Mouse (Mus musculus) adrenal gland, postnatal 25 days (tissue): Measurements from ENCODE around the gene Psmb1. TPM values are rescaled to one million over a fixed set of nuclear protein-coding genes. Genes with fewer than 3 reads are reported as not detected.
"Not testable (repeated sequence)": the region's sequence is repeated elsewhere in the genome, so short reads cannot be mapped to it uniquely, and the experiment has no call there.

Experiments
- DNase-seq: peaks from one replicate; pipeline ENCODE4 v3.0.0; 2021; ENCODE audit warnings: mixed read lengths
- long read RNA-seq: library from polyadenylated mRNA; stranded (forward); transcript quantifications from one replicate; pipeline ENCODE4 v2.0.0, GENCODE M21; 2021
- total RNA-seq: library from RNA; stranded (reverse); gene quantifications from 2 replicates; pipeline ENCODE4 v1.2.3, GENCODE M21; 2021

The Psmb1 gene
- total RNA-seq = 167 and 189 TPM in 2 replicates
- long read RNA-seq, transcript Psmb1-201 (6 exons, 1,758 nt) = major isoform, 195 of 210 reads
- long read RNA-seq, partial matches to known transcripts = 11 of 210 reads
- long read RNA-seq, other reads (novel, unspliced or antisense) = 4 of 210 reads

DNA sequence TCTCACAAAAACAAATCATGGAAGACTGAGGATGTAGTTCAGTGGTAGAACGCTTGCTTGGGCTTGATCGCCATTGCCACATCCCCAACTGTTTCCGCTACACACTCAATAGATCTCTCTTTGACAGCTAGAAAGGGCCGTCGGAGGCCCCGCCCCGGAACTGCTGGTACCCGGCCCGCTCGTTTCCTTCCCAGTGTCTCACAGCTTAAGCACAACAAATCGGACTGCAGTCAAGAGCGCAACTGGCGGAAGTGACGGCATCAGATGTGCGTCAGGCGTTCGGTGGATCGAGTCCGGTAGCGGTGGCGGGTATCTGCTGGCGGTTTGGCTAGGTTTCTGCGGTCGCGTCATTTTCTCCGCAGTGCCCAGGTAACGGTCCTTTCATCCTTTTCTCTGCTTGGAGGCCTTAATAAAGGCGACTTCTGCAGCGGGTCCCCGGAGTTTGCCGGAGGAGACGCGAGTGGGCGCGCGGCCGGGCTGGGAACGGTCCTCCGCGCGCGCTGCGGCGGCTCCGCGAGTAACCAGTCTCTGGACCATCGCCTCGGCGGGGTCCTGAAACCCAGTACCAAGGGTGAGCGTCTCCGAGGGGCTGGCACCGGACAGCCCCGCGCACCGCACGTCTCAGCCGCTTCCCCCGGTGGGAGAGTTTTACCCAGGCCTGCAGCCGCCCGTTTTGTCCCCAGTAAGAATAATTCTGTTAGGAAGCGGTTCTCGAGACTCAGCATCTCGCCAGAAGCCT, at the start of gene Psmb1, which contains the start of gene Tbp:
TSS of gene Psmb1 (minus strand) at position 96 of the 739 bp plus-strand sequence.
TSS of gene Tbp (plus strand) at position 233 of the 739 bp plus-strand sequence.
- peak; percentile 95 for DNase-seq

DNA sequence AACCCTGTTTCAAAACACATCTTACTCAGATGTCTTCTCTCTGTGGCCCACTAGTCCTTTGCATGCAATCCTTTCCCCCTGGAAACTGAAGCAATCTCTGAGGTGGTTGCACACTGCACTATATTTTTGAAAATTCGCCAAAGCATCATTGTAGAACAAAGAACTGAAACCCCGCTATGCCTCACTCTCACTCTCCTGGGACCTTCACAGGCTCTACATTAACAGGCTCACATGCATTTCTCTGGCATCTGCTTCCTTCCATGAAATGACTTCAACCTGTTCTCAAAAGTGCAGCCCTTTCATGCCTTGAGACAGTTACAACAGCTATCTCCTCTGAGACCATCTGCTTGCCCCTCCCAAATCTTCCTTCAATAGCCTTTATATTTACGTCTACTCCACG, 46.9 kb upstream of the Psmb1 start:
- DNase-seq = no peak

DNA sequence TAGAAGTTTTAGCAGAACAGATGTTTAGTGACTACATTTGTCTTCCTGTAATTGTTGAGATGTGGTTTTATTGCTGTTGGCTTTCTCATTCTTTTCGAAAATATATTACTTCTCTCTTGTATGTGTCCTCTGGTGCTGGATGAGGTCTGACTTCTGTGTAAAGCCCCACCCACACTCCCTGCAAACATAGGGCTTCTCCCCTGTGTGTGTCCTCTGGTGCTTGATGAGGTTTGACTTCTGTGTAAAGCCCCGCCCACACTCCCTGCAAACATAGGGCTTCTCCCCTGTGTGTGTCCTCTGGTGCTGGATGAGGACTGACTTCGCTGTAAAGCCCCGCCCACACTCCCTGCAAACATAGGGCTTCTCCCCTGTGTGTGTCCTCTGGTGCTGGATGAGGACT, 44.3 kb upstream of the Psmb1 start:
- DNase-seq = not testable (repeated sequence)

DNA sequence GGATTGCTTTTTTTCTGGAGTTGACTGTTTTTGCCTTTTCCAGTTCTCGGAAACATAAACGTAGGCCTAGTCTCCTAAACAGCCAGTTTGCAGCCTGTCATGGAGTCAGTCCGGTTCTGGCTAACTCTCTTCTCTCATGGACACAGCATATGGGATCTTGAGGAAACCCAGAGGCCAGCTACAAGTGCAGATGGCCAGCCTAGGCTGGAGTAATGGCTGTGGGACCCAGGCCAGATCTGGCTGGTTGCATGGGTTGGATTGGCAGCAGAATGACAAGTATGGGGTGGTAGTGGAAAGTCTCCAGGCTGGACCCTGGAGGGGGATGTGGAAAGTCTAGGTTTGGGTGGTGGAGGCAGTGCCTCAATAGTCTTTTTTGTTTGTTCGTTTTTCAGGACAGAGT, 40.8 kb upstream of the Psmb1 start:
- no peak for DNase-seq

DNA sequence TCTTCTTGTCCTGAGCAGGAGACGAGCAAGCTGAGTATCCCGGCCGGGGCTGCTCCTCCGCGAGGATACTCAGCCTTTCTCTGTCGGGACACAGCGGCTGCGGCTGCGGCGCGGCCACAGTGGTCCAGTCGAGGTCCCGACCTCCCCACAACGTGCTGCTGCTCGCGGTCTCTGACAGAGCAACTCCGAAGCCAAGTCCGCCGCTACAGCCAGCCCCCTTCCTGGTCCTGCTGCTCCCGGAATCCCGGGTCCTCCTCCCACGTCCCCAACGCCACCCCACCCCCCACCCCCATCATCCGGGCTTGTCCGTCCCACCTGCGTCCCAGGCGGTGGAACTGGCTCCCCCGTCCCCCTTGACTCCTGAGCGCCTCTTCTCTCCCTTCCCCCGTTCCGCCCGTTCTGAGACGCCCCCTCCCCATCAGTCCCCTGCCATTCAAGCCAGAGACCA, 36.9 kb upstream of the Psmb1 start:
- DNase-seq = peak; percentile 10

DNA sequence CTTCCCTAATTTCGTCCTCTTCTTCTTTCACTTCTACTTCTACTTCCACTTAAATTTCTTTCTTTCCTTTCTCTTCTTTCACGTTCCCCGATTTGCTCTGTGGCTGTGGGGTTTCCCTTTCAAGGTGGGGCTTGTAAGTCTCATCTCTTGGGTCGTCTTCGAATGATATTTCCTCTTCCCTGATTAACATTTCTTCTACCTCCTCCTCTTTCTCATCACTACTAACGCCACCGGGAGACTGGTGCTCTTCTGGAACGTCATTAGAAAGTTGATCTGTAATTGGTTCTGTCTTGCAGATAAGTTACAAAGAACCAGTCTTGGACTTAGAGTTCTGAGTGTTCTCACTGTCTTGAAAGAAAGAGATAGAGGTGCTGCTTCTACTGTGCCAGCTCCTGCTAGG, 36.4 kb upstream of the Psmb1 start:
- DNase-seq = no peak

DNA sequence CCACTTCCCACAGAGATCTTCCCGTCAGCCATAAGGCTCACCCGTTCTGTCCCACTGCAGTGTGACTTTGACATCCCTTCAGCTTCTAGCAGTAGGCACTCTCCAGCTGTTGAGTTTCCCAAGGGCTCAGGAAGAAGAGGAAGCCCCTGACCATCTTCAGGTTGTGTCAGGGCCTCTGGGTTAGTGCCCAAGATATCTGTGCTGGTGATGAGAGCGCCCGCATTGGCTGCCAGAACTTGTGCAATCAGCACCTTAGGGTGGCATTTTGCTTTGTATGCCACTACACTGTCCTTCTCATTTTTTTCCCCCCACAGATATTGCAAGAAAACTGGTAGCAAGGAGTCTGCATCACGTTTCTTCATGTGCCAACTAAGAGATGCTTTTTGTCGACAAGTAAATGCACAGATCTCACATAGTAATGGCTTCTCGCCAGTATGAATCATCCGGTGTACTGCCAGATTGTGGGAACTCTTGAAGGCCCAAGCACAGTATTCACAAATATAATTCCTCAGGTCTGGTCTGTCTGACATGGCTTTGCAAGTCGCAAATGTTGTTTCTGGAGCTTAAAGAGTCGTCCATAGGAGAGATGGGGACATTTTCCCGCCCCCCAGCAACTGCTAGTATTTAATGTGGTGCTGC, 35.7 kb upstream of the Psmb1 start:
- DNase-seq = peak; percentile 4

DNA sequence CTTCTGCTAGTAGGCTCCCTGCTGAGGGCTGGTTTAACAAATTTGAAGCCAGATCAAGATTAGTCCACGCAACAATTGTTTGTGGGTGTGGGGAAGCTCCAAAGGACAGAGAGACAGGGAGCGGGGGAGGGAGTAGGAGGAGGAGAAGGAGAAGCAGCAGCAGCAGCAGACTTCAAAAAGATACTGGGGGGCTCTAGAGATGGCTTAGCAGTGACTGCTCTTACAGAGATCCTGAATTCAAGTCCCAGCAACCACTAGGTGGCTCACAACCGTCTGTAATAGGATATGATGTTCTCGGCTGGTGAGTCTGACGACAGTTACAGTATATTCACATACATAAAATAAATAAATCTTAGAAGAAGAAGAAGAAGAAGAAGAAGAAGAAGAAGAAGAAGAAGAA, 30.6 kb upstream of the Psmb1 start:
- DNase-seq = peak; percentile 22

DNA sequence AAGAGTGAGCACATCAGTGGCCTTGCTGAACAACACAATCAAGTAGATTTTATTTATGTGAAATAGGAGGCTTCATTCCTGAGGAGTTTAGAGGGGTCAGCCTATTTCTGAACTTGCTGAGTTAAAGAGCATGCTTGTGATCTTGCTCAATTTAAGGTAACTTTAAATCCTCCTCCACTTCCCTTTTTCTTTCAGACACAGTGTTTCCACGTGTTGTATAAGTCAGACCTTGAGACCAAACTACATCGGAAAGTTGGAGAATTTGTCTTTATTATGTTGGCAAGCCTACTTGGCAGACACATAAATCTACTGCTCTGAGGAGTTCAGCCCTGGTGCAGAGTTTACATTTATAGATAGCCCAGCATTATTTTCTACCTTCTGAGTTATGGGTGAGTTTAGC, 29.3 kb upstream of the Psmb1 start:
- DNase-seq = no peak

DNA sequence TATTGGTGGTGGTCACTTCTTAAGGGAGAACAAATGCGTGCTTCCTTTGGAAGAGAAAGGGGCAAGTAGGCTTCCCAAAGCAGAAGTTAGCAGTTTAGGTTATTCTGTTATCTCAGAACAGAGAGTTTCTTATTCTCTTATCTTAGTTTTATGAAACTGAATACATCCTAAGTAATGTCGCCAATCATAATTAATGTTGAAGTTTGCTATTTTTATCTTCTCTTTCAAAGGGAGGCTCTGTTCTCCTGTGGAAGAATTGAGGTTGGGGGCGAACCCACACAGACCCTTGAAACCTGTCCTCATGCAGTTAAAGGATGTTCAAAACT, 28.2 kb upstream of the Psmb1 start:
- no peak for DNase-seq

DNA sequence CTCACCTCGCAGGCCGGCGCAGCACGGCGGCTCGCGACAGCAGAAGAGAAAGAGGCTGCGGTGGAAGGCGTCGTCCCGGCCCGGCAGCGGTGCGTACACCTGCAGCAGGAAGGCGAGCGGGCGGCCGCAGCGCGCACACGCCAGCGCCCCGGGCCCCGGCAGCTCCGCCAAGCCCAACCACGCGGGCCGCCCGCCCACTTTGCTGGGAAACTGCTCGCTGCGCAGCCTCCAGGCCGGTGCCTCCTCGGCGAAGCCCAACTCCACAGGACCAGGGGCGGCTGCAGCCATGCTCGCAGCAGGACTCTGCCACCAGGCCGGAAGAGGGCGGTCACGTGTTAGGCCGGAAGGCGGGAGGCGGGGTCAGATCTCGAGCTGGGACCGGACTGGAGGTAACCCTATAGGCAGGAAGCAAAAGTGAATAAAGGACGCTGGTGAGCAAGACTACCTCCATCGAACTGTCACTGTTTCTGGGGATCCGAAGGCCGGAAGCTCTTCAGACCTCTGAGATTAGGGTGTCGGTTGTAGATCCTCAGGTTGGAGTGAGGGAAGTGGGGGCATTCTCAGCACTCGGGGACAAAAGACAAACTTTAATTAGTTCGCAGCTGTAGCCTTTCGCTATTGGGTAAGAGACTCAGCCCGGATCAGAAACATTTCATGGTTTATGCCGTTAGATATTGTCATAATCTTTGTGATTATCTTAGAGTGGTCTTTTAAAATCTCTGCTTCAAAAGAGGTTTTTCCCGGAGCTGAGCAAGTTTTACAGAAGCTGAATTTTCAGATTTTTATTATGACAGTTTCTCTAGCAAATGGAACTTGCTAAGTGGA, 27.6 kb upstream of the Psmb1 start, which contains the start of gene Pdcd2:
TSS of gene Pdcd2 (minus strand) at position 316 of the 825 bp plus-strand sequence.
- peak; percentile 94 for DNase-seq

DNA sequence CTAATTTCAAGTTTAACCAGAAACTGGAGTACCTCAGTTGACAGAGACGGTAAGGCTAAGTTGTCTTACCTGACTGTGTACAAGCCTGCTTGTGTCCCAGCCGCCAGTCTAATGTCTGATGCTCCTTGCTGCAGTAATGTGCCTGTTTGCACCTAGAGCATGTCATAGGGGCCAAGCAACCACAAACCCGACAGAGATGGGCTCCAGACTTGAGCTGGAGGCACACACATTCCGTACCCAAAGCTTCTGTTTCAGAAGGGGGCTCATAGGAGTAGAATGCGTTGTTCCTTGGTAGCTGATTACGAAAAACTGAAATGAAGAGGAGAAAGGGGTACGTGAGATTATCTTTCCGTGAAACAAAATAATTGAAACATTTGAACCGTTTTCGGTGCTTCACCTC, 26.8 kb upstream of the Psmb1 start:
- DNase-seq = no peak

DNA sequence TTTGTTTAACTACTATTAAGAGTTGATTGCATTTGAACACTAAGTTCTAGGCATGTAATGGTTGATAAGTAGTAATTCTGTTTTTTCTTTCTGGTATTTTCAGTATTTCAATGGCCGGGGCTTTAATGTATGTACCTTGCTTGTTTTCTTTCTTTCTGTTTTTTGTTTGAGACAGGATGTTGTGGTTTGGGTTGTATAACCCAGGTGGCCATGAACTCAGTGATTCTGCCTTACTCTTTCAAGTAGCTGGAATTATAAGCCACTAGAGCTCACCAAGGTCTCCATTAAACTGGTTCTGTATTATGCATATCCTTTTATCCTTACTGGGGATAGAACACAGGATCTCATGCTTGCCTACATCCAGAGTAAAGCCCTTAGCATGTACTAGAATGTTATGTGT, 19.2 kb upstream of the Psmb1 start:
- no peak for DNase-seq

DNA sequence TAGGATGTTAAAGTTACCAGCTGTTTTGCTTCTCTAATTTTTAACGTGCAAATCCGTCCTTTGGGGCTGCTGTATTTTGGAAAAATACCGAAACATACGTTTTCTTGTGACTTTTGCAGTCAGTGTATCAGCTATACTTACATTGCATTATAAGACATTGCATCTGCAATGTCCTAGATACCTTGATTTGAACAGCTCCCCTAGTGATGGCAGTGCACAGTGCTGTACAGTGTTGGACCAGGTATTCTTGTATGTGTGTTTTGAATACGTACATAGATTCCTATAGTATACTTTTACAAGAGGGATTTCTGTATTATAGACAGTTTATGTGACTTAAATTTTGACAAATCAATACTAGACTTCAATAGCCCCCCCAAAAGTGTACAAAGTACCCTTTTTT, 18.6 kb upstream of the Psmb1 start:
- DNase-seq = no peak

DNA sequence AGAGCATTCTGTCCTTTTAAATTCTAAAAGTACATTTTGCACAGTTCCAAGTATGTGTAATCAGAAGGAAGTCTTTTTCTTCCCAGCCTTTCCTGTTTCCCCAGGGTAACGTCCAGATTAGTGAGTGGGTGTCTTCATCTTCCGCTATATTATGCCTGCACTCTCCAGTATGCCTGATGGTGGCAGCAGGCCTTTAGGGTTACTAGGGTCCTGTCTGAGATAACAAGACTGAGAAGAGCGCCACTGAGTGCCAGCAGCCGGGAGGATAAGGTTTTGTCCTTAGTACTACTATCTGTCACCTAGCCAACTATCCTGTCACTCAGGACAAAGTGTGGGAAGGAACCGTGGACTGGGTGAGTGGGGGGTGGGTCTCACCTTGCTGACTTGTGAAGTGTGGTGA, 18.2 kb upstream of the Psmb1 start:
- no peak for DNase-seq

DNA sequence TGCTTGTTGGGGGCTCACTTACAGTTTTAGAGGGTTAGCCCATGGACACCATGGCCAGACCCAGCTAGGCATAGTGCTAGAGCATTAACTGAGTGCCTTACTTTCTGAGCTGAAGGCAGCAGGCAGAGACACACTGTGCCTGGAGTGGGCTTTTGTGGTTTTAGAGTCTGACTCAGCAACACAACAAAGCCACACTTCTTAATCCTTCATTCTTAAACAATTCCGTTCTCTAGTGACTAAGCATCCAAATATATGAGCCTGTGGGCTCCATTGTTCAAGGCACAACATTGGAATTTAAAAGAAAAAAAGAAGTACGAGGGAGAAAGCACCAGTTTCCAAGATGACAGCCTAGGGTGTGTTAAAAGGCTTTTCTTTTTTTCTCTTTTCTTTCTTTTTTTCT, 11.1 kb upstream of the Psmb1 start:
- DNase-seq = no peak

DNA sequence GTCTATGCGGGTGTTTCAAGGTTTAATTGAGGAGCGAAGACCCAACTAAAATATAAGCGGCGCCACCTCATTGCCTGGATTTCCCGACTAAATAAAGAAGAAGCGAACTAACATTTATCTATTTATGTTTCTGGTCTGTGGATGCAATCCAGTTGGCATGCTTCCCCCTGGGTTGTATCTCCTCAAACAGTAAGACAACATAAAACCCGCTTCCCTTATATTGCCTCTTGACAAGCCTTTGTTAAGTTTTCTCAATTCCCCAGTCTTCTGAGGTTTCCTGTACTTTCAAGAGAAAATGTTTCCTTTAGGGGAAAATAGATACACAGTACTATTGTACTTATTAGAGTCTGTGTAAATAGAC, 818 bp downstream of the Psmb1 start:
- no peak for DNase-seq

DNA sequence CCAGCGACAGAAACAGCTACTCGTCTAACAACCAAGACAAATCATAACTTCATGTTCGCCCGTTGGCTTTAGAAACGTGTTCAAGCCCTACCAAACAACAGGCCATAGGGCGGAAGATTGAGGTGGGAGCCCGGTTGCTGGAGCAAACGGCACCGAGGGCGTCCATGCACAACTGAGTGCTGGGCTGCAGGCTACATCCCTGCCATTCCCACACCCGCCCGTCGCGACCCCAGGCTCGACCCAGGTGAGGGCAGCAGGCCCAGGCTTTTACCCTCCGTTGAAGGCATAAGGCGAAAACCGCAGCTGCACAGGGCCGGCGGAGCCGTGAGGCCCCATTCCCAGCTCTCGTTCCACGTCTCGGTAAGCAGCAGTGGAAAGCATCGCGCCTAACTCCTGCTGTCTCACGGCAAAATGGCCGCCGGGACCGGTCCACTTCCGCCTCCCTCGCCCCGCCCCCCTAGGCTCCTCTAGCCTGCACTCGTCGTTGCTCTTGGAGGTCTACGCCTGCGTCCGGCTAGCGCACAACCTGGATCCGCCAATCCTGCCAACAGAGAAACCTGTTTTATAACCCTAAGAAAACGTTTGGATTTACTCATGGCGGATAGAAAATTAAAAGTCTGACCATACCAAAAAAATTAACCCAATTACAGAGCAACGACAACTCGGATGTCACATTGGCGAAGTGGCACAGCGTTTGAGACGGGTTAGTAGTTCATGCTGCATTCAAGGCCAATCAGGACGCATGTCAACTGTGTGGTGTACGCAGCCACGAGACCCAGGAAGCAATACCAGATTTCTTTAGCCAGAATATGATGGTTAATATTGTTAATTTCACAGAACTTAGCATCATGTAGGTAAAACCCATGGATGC, 1.4 kb downstream of the Psmb1 start:
- peak; percentile 95 for DNase-seq

DNA sequence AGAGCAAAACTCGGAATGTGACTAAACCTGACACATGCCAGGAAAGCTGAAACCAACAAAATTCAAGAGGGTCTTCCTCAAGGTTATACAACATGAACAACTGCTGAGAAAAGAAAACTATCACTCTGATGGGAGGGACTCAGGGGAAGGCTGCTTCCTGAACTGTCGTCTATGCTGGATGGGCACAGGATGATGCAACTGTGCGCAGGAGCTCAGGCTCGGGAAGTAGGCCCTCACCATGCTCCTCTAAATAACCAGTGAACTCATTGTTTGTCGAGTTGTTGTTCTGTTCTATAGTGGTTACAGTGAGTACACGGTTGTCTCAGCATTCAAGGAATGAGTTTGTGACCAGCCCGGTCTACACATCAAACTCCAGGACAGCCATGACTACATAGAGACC, 9.0 kb downstream of the Psmb1 start:
- DNase-seq = no peak

DNA sequence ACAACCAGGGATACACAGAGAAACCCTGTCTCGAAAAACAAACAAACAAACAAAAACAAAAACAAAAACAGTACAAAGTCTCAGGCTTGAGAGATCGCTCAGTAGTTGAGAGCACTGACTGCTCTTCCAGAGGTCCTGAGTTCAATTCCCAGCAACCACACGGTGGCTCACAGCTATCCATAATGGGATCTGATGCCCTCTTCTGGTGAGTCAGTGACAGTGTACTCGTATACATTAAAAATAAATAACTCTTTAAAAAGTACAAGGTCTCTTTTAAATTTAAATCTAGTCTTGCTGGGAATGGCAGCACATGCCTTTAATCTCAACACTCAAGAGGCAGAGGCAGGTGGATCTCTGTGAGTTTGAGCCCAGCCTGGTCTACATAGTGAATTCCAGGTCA, 26.9 kb downstream of the Psmb1 start:
- DNase-seq = no peak

DNA sequence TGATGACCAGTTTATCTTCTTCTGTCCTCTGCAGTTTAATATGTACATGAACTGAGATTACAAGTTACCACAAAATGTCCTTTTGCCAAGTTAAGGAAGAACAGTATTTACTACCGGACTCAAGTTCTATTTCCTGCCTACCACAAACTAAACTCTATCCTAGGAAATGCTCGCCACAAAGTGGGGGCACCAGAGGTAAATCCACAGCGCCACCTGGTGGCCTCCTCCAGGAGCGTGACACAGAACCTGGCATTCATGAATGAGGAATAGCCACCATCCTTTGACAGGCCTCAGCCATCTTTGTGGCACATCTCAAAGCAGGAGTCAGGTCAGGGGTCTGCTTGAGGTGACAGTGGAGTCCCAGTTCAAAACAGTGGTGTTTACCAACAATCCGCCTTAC, 31.9 kb downstream of the Psmb1 start:
- DNase-seq = peak; percentile 75

DNA sequence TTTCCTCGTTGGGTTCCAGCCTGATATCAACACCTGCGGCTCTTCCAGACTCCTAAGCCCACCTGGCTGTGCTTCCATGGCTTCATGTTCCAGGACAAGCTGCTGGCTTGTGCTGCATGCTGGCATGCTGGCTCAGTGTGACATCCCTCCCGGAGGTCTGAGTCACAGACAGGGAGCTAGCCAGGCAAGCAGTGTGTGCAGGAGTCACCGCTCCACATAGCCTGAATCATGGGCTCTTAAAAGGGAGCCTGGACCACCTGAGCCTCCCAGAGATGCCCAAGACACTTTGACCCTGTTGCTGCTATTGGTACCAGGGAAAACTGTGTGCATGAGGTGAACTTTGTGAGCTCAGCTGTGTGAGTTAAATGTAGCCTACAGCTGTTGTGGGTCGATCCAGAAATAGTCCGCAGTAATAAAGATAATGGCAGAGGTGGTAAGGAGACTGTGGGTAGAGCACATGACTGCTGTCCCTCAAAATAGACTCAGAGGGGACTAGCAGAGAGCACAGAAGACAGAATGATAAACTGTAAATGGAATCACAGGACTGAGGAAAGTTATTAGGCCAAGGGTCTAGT, 37.5 kb downstream of the Psmb1 start:
- peak; percentile 15 for DNase-seq
